Comparison of ENCODE assay signal across 8 mouse cellular contexts in the genomic region with DNA sequence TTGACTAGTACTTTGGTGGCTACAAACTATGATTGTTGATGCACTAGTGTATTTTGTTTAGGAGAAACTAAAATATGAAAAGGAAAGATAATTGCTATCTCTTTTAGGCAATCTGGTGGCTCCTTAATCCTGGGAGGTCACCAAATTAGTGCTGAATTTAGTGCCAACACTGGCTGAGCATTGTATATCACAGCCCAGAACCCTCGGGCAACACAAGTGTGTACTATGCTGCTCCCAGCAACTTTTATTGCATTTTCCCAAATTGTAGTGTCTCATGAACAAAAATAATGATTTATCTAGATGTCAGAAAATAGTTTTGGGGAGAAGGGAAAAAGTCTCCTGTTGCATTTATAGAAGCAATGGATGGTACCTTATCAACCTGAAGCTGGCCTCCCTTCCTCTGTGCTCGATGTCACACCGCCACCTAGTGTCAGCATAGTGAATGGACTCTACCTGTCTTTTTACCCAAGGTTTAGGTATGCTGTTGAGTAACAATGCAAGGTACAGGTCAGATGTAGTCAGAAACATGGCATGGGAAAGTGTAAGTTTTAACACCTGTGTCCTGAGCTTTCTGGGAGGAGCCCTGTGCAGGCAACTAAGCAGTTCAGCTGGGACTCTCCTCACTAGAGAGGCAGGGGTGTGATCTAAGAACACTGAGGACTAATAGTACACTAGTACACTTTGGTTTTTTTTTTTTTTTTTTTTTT. TPM values are rescaled to one million over a fixed set of nuclear protein-coding genes. Genes with fewer than 3 reads are reported as not detected.
DNase-seq lines count a peak whose midpoint lies in the region; ATAC-seq and TF ChIP-seq lines count a peak whose summit lies in the region.

No protein-coding gene starts in this region.

- DNase-seq in hindbrain, embryonic 11.5 days (ENCODE audit: low spot score), result peak; percentile 77
- peak; percentile 49 for DNase-seq in layer of hippocampus, adult 9-10 months (ENCODE audit: low spot score)
- peak; percentile 70 for DNase-seq in lung, postnatal 10 days
- DNase-seq in retina, postnatal 7 days (ENCODE audit: low read depth, low spot score), result peak; percentile 64
- peak; percentile 77 for DNase-seq in urinary bladder, postnatal 14 days (ENCODE audit: low spot score)

- no peak overlapping the region for H3K27ac ChIP-seq in bone marrow, adult 2 months (ENCODE audit: control insufficient read depth, insufficient read depth, low read depth, low read length, poor library complexity)
- H3K27ac ChIP-seq in embryonic fibroblast, embryonic 13.5 days (ENCODE audit: insufficient read depth, low read length), result no peak overlapping the region
- H3K27ac ChIP-seq in hindbrain, embryonic 11.5 days (ENCODE audit: low read depth, low read length), result no peak overlapping the region

- 25% methylated on average over 3 of the region's 3 CpGs for WGBS in bone marrow, adult 2 months
- WGBS in hindbrain, embryonic 11.5 days, result 36% methylated on average over 3 of the region's 3 CpGs

- no peaks in the 10 kb centered on the region for H3K9me3 ChIP-seq in E14TG2a.4 (ENCODE audit: low read length)
- H3K9me3 ChIP-seq in hindbrain, embryonic 11.5 days (ENCODE audit: control insufficient read depth, low read length), result no peaks in the 10 kb centered on the region

- TF ChIP-seq CTCF in E14TG2a.4 (conservative IDR thresholded peaks at IDR 0.05; ENCODE audit: low read length), result peak; percentile 85
- peak; percentile 95 for TF ChIP-seq CTCF in bone marrow, adult 2 months (IDR thresholded peaks at IDR 0.05; ENCODE audit: control insufficient read depth, insufficient read depth, low read length)
- TF ChIP-seq CTCF in embryonic fibroblast, embryonic 13.5 days (IDR thresholded peaks at IDR 0.05; ENCODE audit: borderline replicate concordance, insufficient read depth, low read length), result peak; percentile 95

- H3K4me2 ChIP-seq in hindbrain, embryonic 11.5 days (replicated peaks; ENCODE audit: low read depth, low read length), result no peak overlapping the region

- no peak overlapping the region for H3K9ac ChIP-seq in hindbrain, embryonic 11.5 days (ENCODE audit: low read depth, low read length)

- H3K27me3 ChIP-seq in E14TG2a.4 (ENCODE audit: insufficient read depth, low read length), result no peaks in the 10 kb centered on the region
- H3K27me3 ChIP-seq in hindbrain, embryonic 11.5 days (ENCODE audit: control insufficient read depth, insufficient read depth, low read length), result no peaks in the 10 kb centered on the region

- peak; percentile 73 for ATAC-seq in hindbrain, embryonic 11.5 days (ENCODE audit: low FRiP score)

- no peak overlapping the region for H3K4me3 ChIP-seq in E14TG2a.4 (replicated peaks; ENCODE audit: low read length)
- no peak overlapping the region for H3K4me3 ChIP-seq in bone marrow, adult 2 months (replicated peaks; ENCODE audit: control insufficient read depth, low read depth, low read length)
- H3K4me3 ChIP-seq in embryonic fibroblast, embryonic 13.5 days (ENCODE audit: insufficient read depth, low read length), result no peak overlapping the region
- H3K4me3 ChIP-seq in hindbrain, embryonic 11.5 days (ENCODE audit: low read depth, low read length), result no peak overlapping the region

- H3K36me3 ChIP-seq in E14TG2a.4 (ENCODE audit: insufficient read depth, low read length), result peaks cover 10% of the 10 kb centered on the region; the same call in 1 of the 2 replicates
- no peaks in the 10 kb centered on the region for H3K36me3 ChIP-seq in hindbrain, embryonic 11.5 days (ENCODE audit: control insufficient read depth, insufficient read depth, low read length)

- no peaks in the 10 kb centered on the region for H3K4me1 ChIP-seq in E14TG2a.4 (replicated peaks; ENCODE audit: low read depth, low read length)
- H3K4me1 ChIP-seq in bone marrow, adult 2 months (ENCODE audit: control insufficient read depth, insufficient read depth, low read length), result no peaks in the 10 kb centered on the region; the same call in 1 of the 2 replicates
- no peaks in the 10 kb centered on the region for H3K4me1 ChIP-seq in embryonic fibroblast, embryonic 13.5 days (ENCODE audit: control insufficient read depth, insufficient read depth, low read length)
- no peaks in the 10 kb centered on the region for H3K4me1 ChIP-seq in hindbrain, embryonic 11.5 days (replicated peaks; ENCODE audit: control insufficient read depth, insufficient read depth, low read length)

- no peak for TF ChIP-seq POLR2A in bone marrow, adult 2 months (IDR thresholded peaks at IDR 0.05; ENCODE audit: borderline replicate concordance, control insufficient read depth, low read depth, low read length)
- TF ChIP-seq POLR2A in embryonic fibroblast, embryonic 13.5 days (IDR thresholded peaks at IDR 0.05; ENCODE audit: low read depth, low read length), result no peak

RNA-seq across cellular contexts. Expression of a gene that starts 43.1 kb away (rescaled TPM):
- polyA plus RNA-seq in bone marrow, adult 2 months (2011; ENCODE audit: insufficient read depth, insufficient read length, low replicate concordance, missing spikeins), result 2.6 and 2.8 TPM in 2 replicates
- 18.2 and 28.4 TPM in 2 replicates for polyA plus RNA-seq in embryonic fibroblast, embryonic 13.5 days (2011; ENCODE audit: insufficient read length, low read depth, missing spikeins)
- 8.2 and 10.7 TPM in 2 replicates for polyA plus RNA-seq in hindbrain, embryonic 11.5 days (2014; fragmentation: Nextera tagmentation; extraction: Ambion mirVana)
